Mouse (Mus musculus) cerebellum, adult 11 months (tissue): Measurements from ENCODE around the gene Fkbp4.
A peak's percentile ranks its signal among the peaks of the same experiment; 100 is the strongest.

Experiments used
- DNase-seq: peaks from one replicate; pipeline ENCODE4 v3.0.0; 2022

Fkbp4 gene

DNA sequence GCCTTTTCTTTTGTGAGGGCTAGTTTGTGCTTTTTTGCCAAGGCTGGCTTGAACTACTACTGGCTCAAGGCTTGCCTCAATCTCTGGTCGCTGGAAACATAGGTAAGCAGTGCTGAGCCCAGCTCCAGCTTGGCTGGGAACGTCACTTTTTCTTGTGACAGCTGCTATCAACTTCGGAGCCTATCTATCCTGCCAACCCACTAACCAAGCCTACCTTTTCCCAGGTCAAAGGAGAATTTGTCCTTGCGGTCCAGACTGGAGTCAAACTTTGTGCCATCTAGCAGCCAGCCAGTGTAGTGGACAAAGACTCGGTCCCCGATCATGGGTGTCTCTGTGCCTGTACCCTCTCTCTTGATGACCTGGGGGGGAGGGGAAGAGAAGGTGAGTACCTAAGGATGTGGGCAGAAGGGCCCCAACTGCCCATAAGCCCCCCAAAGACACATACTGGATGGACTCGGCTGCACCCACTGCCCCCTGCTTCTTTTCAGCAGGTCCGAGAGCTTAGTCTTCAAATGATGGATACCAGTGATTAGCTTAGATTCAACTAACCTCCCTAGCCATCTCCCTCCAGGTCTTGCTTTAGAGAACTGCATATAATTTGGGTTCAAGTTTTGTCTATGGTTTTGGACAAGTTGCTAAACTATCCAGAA lies 2.0 kb downstream of the Fkbp4 start:
- DNase-seq, result no peak

- DNase-seq, result peak; percentile 76
These were observed 3.0 kb downstream of the Fkbp4 start for GRCm38 (mm10) chr6:128435474-128435873.

DNA sequence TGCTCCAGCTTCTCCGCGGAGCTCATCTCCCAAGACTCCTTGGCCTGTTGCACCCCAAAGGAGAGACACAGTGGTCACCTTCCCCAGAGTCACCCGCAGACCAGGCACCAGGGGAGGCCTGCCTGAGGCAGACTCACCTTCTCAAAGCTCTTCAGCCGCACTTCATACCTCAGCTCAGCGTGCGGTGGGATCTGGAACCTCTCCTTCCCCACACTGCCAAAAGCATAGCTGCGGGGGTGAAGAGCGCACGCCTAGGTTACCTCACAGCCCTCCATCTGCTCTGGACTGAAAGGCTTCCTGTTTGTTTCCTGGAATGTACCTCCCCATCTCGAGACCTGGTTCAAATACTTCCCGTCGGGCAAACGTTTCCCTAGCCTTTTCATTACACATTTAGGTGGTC lies 4.9 kb downstream of the Fkbp4 start:
- peak; percentile 61 for DNase-seq

DNA sequence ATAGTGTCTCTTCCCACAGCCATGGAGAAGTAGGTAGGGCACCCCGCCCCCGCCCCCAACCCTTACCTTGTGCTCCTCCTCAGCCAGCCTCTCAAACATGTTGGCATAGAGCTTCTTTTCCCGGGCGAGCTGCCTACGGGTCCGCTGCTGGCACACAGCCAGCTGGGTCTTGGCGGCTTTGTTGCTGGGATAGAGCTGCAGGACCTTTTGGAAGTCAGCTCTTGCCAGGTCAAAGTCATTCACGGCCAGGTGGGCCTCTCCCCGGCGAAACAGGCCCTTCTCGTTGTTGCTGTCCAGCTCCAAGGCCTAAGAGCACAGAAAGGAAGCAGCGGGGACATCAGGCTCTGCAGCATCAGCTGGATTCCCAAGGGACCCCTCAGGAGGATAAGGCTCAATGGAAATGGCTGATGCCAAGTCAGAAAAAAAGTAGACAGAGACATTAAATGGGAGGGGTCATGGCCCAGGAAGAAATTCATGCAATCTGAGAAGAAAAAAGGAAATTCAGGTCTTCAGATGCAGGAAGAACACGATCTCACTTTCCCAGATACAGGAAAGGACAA lies 6.0 kb downstream of the Fkbp4 start:
- peak; percentile 70 for DNase-seq

DNA sequence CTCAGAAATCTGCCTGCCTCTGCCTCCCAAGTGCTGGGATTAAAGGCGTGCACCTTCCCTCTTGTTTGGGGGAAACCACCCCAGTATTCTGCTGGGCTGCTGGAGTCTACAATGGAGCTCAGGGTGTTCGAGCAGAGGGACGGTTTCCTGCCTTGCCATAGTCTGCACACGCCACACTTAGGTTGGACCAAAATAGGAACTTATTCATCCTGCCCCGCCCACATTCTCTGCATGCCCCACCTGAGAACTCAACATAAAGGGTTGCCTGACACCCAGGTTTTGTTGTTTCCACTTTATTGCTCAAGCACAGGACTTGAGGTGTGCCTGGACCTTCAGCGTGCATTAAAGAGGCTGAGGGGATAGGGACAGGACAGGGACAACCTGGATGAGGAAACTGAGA lies 8.7 kb downstream of the Fkbp4 start:
- DNase-seq, result no peak

- DNase-seq, result no peak
These were observed 9.2 kb downstream of the Fkbp4 start for GRCm38 (mm10) chr6:128429300-128429699.

DNA sequence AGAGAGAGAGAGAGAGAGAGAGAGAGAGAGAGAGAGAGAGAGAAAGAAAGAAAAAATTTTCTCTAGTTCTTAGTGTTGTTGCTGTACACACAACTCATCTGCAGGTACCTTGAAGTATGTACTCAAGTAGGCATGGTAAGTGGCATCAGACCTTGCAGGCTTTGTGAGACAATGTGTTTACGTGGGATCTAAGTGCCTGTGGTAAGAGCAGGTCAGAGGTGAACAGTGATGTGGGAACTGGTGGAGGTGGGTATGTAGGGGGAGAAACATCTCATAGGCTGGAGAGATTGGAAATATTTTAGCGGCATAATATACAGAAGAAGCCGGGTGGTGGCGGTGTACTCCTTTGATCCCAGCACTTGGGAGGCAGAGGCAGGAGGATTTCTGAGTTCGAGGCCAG lies 10.9 kb downstream of the Fkbp4 start:
- DNase-seq, result no peak

DNA sequence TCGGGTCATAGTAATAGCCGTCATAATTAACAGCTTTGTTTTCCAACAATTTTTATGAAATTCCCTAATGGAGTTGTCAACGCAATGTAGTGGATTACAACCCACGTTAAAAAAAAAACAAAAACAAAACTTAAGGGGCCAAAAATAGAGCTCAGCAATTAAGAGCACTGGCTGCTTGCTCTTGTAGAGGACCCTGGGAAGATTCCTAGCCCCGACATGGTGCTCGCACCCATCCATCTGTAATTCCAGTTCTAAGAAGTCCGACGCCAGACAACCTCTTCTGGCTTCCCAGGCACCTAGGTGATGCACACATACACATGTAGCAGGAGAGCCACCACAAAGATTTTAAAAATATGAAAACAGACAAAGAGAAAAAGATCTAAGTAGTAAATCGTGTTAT lies 13.4 kb downstream of the Fkbp4 start:
- no peak for DNase-seq

DNA sequence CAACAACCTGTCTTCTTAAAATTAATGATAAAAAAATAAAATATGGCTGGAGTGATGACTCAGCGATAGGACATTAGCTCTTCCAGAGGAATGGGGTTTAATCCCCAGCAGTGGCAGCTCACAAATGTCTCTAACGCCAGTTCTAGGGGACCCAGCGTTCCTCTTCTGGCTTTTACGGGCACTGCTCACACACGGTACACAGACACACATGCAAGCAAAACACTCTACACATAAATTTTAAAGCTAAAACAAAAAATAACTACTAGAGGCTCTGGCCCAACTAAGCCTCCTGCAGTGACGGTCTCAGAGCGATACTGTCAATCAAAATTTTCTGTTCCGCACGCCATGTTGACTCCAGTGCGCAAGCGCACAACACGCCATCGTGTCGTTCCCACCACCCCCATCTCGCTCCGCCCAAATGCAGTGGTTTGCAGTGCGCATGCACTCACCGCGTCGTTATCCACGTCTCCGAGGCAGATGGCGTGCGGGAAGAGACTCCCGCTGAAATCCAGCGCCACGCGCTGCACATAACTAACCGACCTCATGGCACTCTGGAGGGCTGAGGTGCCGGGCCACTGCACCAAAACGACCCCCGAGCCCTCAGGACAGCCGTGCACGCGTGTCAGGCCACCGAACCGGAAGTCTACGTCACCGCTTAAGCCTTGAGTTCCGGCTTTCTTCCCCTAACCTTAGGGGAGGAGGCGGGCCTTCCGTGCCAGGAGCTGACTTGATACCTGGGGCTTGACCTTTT lies 14.0 kb downstream of the Fkbp4 start, which contains the start of gene Itfg2:
Gene Itfg2, minus strand, starts transcription at position 663 of the 751 bp plus-strand sequence.
- peak; percentile 97 for DNase-seq

GRCm38 (mm10) chr6:128423496-128424268 lies 14.8 kb downstream of the Fkbp4 start:
- DNase-seq, result no peak

GRCm38 (mm10) chr6:128421480-128421879 lies 17.0 kb downstream of the Fkbp4 start:
- DNase-seq, result no peak

- DNase-seq, result no peak
These were observed 17.4 kb downstream of the Fkbp4 start for GRCm38 (mm10) chr6:128421036-128421435.

DNA sequence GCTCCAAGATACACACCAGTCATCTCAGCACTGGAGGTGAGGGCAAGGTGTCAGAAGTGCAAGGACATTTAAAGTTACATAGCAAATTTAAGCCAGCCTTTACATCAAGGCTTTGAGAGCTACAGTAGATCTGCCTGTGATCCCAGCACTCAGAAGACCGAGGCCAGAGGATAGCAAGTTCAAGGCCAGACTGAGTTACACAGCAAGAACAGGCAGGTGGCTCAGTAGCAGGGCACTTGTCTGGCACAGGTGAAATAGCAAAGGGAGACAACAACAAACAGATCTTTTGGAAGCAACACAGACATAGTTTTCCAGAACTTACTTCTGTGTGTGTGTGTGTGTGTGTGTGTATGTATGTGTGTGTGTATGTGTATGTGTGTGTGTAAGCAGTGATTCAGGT lies 20.4 kb downstream of the Fkbp4 start:
- no peak for DNase-seq

DNA sequence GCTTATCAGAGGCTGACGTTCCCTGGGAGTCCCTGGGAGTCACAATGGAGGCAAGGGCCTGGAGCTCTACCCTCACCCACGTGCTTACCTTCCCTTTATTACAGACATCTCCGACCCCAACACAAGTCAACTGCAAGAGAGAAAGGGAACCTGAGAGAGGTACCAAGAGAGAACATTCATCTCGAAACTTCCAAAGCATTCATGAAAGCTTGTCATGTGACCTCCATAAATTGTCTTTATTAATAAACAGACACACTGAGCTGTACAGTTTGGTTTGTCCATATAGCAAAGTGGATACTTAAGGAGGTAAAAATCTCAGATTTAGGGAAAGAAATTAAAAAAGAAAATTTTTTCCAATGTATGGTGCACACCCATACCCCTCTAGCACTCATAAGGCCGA lies 22.3 kb downstream of the Fkbp4 start:
- no peak for DNase-seq

DNA sequence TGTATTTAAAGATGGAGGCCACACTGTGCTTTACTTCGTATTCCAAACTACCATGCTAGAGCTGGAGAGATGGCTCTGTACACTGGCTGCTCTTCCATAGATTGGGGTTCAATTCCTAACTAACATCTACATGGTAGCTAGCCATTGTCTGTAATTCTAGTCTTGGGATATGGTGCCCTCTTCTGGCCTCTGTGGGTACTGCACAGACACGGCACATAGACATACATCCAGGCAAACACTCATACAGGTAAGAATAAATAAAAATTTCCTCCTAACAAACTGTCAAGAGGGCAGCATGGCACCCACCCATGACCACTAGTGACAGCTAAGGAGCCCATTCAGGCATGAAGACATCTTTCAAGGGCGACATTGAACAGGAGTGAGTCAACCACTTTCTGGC lies 27.4 kb downstream of the Fkbp4 start:
- DNase-seq, result peak; percentile 77

GRCm38 (mm10) chr6:128410305-128410704 lies 28.2 kb downstream of the Fkbp4 start:
- no peak for DNase-seq

GRCm38 (mm10) chr6:128408544-128409125 lies 29.8 kb downstream of the Fkbp4 start:
- DNase-seq, result no peak

- DNase-seq, result no peak
These were observed 33.8 kb downstream of the Fkbp4 start for GRCm38 (mm10) chr6:128404708-128405107.

- DNase-seq, result peak; percentile 69
These were observed 38.9 kb downstream of the Fkbp4 start for GRCm38 (mm10) chr6:128399421-128400185.

- no peak for DNase-seq
These were observed 39.5 kb downstream of the Fkbp4 start, which contains the start of gene Nrip2 for GRCm38 (mm10) chr6:128398996-128399395. Nrip2 (plus strand) TSS chr6:128399296.

GRCm38 (mm10) chr6:128397574-128398261 lies 40.8 kb downstream of the Fkbp4 start:
- DNase-seq, result no peak

- DNase-seq, result no peak
These were observed 47.8 kb downstream of the Fkbp4 start for GRCm38 (mm10) chr6:128390683-128391082.
